Mouse (Mus musculus): ENCODE data around the gene Fcer2a. TPM values are rescaled to one million over a fixed set of nuclear protein-coding genes. Genes with fewer than 3 reads are reported as not detected.

Fcer2a gene
- polyA plus RNA-seq, 1 experiment from 2014 or later: 0.45 TPM

- H3K27ac ChIP-seq (ENCODE audit: low read depth, low read length): no peak overlapping the region
- H3K9me3 ChIP-seq (ENCODE audit: control insufficient read depth, low read length): no peaks in the 10 kb centered on the region
- H3K36me3 ChIP-seq (ENCODE audit: control insufficient read depth, insufficient read depth, low read length): no peaks in the 10 kb centered on the region
- H3K4me3 ChIP-seq (ENCODE audit: low read length): no peak overlapping the region
- no peaks in the 10 kb centered on the region for H3K4me1 ChIP-seq (ENCODE audit: control insufficient read depth, insufficient read depth, low read depth, low read length)
- H3K4me2 ChIP-seq (ENCODE audit: low read length): no peak overlapping the region
- no peak for ATAC-seq
- H3K9ac ChIP-seq (ENCODE audit: low read depth, low read length): no peak overlapping the region
- no peaks in the 10 kb centered on the region for H3K27me3 ChIP-seq (replicated peaks; ENCODE audit: control insufficient read depth, insufficient read depth, low read length)
- 82% methylated on average over 4 of the region's 4 CpGs for WGBS
These were observed 46.4 kb downstream of the Fcer2a start for GRCm38 (mm10) chr8:3647561-3647960.

- WGBS: 82% methylated on average over 6 of the region's 6 CpGs
- Histone ChIP-seq H3K27ac (ENCODE audit: low read depth, low read length) (no peak overlapping the region), H3K27me3 (replicated peaks; ENCODE audit: control insufficient read depth, insufficient read depth, low read length) (no peaks in the 10 kb centered on the region), H3K36me3 (ENCODE audit: control insufficient read depth, insufficient read depth, low read length) (no peaks in the 10 kb centered on the region), H3K4me2 (ENCODE audit: low read length) (no peak overlapping the region), H3K4me1 (ENCODE audit: control insufficient read depth, insufficient read depth, low read depth, low read length) (no peaks in the 10 kb centered on the region), H3K4me3 (ENCODE audit: low read length) (no peak overlapping the region), H3K9ac (ENCODE audit: low read depth, low read length) (no peak overlapping the region), H3K9me3 (ENCODE audit: control insufficient read depth, low read length) (no peaks in the 10 kb centered on the region)
- ATAC-seq: no peak
These were observed 47.0 kb downstream of the Fcer2a start for GRCm38 (mm10) chr8:3646824-3647531.

GRCm38 (mm10) chr8:3645804-3646203 lies 48.2 kb downstream of the Fcer2a start:
- Histone ChIP-seq H3K4me1 (ENCODE audit: control insufficient read depth, insufficient read depth, low read depth, low read length) (no peaks in the 10 kb centered on the region), H3K4me3 (ENCODE audit: low read length) (no peak overlapping the region), H3K27me3 (replicated peaks; ENCODE audit: control insufficient read depth, insufficient read depth, low read length) (no peaks in the 10 kb centered on the region), H3K9me3 (ENCODE audit: control insufficient read depth, low read length) (no peaks in the 10 kb centered on the region), H3K36me3 (ENCODE audit: control insufficient read depth, insufficient read depth, low read length) (no peaks in the 10 kb centered on the region), H3K4me2 (ENCODE audit: low read length) (no peak overlapping the region), H3K9ac (ENCODE audit: low read depth, low read length) (no peak overlapping the region), H3K27ac (ENCODE audit: low read depth, low read length) (no peak overlapping the region)
- WGBS: 21% methylated on average over 5 of the region's 5 CpGs
- no peak for ATAC-seq

Other genes with a start within 250 kb of the Fcer2a start
- gene Pex11g, start 226.5 kb downstream of the Fcer2a start, polyA plus RNA-seq (2015; fragmentation: Nextera tagmentation; extraction: Ambion mirVana): 4.2 and 4.3 TPM in 2 replicates
- gene Tex45, start 223.3 kb downstream of the Fcer2a start, polyA plus RNA-seq (2015; fragmentation: Nextera tagmentation; extraction: Ambion mirVana): 0.39 and 0.60 TPM in 2 replicates
- gene Zfp358, start 201.0 kb downstream of the Fcer2a start, polyA plus RNA-seq (2015; fragmentation: Nextera tagmentation; extraction: Ambion mirVana): 55.3 and 65.3 TPM in 2 replicates
- 113 and 119 TPM in 2 replicates for gene Mcoln1, start 193.7 kb downstream of the Fcer2a start, polyA plus RNA-seq (2015; fragmentation: Nextera tagmentation; extraction: Ambion mirVana)
- 43.1 and 52.0 TPM in 2 replicates for gene Pnpla6, start 178.8 kb downstream of the Fcer2a start, polyA plus RNA-seq (2015; fragmentation: Nextera tagmentation; extraction: Ambion mirVana)
- gene C330021F23Rik, start 126.2 kb downstream of the Fcer2a start, polyA plus RNA-seq (2015; fragmentation: Nextera tagmentation; extraction: Ambion mirVana): 0.36 and 0.39 TPM in 2 replicates
- 42.3 and 47.8 TPM in 2 replicates for gene Camsap3, start 106.9 kb downstream of the Fcer2a start, polyA plus RNA-seq (2015; fragmentation: Nextera tagmentation; extraction: Ambion mirVana)
- 46.7 and 51.4 TPM in 2 replicates for gene Xab2, start 72.9 kb downstream of the Fcer2a start, polyA plus RNA-seq (2015; fragmentation: Nextera tagmentation; extraction: Ambion mirVana)
- gene Pet100, start 72.6 kb downstream of the Fcer2a start, polyA plus RNA-seq (2015; fragmentation: Nextera tagmentation; extraction: Ambion mirVana): 65.3 and 73.2 TPM in 2 replicates
- 24.9 and 30.6 TPM in 2 replicates for gene Pcp2, start 68.6 kb downstream of the Fcer2a start, polyA plus RNA-seq (2015; fragmentation: Nextera tagmentation; extraction: Ambion mirVana)
- gene Stxbp2, start 63.2 kb downstream of the Fcer2a start, polyA plus RNA-seq (2015; fragmentation: Nextera tagmentation; extraction: Ambion mirVana): 39.3 and 42.5 TPM in 2 replicates
- 0.34 and 0.67 TPM in 2 replicates for gene Retn, start 38.4 kb downstream of the Fcer2a start, polyA plus RNA-seq (2015; fragmentation: Nextera tagmentation; extraction: Ambion mirVana)
- 0.14 and 0.24 TPM in 2 replicates for gene Mcemp1, start 28.4 kb downstream of the Fcer2a start, polyA plus RNA-seq (2015; fragmentation: Nextera tagmentation; extraction: Ambion mirVana)
- gene Fcor, start 21.8 kb downstream of the Fcer2a start, polyA plus RNA-seq (2015; fragmentation: Nextera tagmentation; extraction: Ambion mirVana): 20.9 and 21.7 TPM in 2 replicates
- 64.0 and 69.2 TPM in 2 replicates for gene Trappc5, start 17.9 kb downstream of the Fcer2a start, polyA plus RNA-seq (2015; fragmentation: Nextera tagmentation; extraction: Ambion mirVana)
- not detected in 2 replicates for gene Clec4g, start 26.5 kb upstream of the Fcer2a start, polyA plus RNA-seq (2015; fragmentation: Nextera tagmentation; extraction: Ambion mirVana)
- gene Cd209a, start 54.8 kb upstream of the Fcer2a start, polyA plus RNA-seq (2015; fragmentation: Nextera tagmentation; extraction: Ambion mirVana): 0.34 TPM in 1 of 2 replicates, not detected in the other
- not detected in 2 replicates for gene Cd209e, start 160.1 kb upstream of the Fcer2a start, polyA plus RNA-seq (2015; fragmentation: Nextera tagmentation; extraction: Ambion mirVana)
- not detected in 2 replicates for gene Cd209d, start 184.4 kb upstream of the Fcer2a start, polyA plus RNA-seq (2015; fragmentation: Nextera tagmentation; extraction: Ambion mirVana)
- gene Cd209b, start 232.7 kb upstream of the Fcer2a start, polyA plus RNA-seq (2015; fragmentation: Nextera tagmentation; extraction: Ambion mirVana): not detected in 2 replicates